Mouse (Mus musculus) urinary bladder, adult 2 months (tissue): ENCODE measurements around the gene Rnf145. TPM values are rescaled to one million over a fixed set of nuclear protein-coding genes. Genes with fewer than 3 reads are reported as not detected.

Experiments
- DNase-seq: peaks from one replicate; pipeline ENCODE4 v3.0.0; 2022; ENCODE audit warnings: low spot score
- polyA plus RNA-seq: library from polyadenylated mRNA; depleted of rRNA; stranded (reverse); fragments of >200 nt; gene quantifications from 2 replicates; pipeline ENCODE4 v1.2.3, GENCODE M21; 2012

Rnf145 gene
- polyA plus RNA-seq, 1 experiment: 99.8 TPM

DNA sequence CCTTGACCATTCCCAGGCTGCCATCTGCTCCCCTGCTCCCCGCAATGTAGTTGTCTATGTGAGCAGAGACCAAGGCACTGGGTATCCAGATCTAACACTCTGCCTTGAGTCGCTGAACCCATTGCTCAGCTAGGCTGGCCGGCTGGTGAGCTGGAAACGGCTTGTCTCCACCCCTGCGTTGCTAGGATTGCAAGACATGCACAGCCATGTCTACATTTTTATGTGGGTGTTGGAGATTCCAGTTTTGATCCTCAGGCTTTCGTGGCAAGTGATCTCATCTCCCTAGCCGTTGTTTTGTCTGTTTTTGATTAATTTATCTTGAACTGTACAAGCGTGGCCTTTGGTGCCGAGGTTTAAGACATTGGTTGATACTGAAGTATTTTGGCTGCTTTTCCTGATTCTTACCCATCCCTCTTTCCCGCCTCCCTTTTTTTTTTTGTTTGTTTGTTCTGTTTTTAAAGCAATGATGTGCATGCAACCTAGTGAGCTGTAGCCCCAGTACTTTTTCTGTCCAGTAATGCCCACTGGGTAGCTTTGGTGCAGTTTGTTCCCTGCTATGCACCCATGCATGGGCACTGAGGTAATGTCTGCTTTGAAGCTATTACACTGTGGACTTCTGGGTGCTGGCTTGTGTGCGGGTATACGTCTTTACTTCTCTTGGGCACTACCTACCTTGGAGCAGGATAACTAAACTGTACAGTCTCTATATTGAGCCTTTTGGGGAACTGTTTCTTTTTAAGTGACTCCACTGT, 16.4 kb downstream of the Rnf145 start:
- DNase-seq: no peak

DNA sequence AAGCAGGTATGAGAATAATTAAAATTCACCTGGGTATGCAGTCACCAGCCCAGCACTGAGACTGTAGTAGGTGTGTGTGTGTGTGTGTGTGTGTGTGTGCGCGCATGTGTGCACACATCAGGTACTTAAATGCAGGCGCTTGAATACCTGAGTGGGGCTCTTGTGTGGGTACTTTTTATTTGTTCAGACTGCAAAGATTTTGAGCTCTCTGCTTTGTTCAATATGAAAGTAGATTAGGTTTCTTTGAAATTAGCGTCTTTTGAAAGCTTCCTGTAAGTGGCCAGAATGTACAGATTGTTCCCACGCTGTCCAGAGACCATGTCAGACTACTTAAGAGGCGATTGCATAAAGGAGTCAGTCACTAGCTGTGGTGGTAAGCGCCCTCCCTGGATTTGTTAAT, 18.6 kb downstream of the Rnf145 start:
- no peak for DNase-seq

DNA sequence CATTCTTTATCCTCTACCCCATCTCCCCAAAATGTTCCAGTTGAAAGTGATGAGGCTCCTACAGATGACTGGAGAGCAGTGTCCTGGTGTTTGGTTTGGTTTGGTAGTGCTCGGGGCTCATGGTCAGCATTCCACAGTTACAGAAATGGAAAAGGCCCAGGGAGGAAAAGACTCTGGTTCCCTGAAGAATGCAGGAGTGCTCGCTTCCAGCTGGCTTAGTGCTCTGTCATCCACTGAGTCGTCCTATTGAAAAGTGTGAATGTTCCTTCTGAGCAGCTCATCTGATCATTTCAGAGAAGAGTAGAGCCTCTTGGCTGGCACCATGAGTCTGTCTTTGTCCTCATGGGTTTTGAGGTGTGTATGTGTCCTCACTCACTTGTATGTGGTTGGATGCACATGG, 19.3 kb downstream of the Rnf145 start:
- no peak for DNase-seq

DNA sequence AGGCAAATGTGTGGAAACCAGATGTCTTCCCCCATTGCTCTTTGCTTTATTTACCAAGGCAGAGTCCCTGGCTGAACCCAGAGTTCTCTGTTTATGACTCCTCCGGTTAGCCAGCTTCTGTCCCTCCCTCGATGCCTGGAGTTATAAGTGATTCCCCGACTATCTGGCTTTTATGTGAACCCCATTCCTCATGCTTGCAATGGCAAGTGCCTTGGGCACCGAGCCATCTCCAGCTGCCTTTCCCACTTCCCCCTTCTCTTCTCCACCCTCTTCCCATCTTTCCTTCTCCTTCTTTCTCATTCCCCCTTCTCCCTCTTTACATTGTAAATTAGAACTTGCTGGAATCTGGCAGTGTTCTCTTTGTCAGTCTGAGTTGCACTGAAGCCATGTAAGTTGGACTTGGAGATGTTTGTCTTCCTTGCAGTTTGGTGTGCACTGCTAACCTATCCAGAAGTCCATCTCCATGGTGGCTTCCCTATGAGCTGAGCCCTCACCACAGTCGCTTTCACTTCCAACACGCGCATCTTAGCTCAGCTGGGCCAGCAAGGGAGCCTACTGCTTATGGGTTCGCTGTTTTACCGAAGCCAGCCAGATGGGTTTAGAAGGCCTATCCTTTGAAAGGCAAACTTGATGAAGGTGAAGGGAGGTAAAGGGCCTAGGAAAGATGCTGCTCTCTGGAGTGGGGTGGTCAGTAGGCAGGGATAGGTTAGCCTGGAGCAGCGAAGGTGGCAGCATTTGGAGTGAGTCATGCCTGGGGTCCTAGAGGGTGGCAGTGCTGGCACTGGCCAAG, 19.9 kb downstream of the Rnf145 start:
- no peak for DNase-seq

DNA sequence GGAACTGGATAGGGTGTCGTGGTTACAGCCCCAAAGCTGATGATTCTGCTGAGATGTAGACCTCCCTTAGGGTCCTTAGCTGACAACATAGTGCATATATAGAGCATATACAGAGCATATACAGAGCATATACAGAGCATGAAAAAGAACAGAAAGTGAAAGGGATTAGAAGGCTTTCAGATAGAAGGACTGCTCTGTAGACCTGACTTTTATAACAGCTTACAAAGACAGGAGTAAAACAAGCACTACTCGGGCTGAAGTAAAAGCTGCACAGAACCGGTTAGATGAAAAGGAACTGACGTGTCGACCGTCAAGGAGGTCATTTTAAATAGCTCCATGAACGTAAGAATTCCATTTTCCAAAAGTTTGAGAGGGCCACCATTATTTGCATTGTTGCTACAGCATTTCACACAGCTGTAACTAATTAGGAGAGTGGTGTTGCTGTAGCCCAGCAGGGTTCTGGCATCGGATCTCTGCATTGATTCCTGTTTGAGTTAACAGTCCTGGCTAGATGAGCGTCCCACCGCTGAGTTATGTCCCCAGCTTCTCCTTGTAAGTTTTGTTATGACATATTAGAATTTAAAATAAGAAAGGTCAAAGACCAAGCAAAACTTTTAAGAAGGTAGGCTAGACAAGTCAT, 20.6 kb downstream of the Rnf145 start:
- no peak for DNase-seq

DNA sequence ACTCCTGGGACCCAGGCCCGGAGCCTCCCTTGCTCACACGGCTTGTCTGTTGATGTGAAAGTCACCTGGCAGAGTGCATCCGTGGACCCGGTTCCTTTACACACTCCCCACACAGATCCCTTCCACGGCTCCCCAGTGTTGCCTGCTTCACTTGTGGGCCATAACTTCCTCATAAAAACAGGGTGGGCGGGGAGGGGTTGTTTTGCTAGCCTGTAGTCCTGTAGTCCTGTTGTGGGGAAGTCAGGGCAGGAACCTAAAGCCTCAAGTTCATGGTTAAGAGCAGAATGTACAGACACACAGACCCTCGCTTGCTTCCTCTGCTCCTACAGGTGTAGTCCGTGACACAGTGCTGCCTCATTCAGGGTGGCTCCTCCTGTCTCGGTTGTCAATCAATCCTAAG, 21.5 kb downstream of the Rnf145 start:
- no peak for DNase-seq

DNA sequence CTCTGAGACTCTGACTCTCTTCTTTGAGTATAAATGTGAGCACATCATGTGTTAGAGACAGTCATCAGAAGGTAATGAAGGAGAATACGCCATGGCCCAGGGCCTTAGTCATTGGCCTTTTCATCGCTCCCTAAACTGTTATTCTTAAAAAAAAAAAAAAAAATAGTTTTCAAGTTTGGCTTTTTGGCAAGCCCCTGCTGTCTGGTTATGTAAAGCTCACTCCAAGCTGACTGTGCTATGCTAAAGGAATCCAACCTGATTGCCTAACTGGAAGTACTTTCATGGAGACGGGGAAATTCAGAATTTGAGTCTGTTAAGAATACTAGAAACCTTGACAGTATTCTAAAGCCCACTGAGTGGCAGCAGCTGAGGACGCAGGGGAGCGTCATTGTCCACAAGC, 22.5 kb downstream of the Rnf145 start:
- no peak for DNase-seq

DNA sequence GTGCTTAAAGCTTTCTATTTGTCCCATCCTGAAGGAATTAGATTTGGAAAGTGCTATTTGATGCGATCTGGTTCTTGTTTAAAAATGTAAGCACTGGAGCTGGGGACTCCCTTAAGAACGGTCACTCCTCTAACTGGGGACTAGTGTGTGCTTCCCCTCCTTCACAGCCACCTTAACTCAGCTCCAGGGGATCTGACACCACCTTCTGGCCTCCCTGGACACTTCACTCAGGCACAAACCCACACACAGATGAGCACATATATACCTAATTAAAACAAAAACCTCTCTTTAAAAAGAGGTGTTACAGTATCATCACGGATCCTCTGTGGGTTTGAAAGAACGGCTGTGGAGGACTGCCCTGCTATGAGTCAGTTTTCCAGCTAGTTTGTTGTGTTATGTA, 23.0 kb downstream of the Rnf145 start:
- DNase-seq: no peak

DNA sequence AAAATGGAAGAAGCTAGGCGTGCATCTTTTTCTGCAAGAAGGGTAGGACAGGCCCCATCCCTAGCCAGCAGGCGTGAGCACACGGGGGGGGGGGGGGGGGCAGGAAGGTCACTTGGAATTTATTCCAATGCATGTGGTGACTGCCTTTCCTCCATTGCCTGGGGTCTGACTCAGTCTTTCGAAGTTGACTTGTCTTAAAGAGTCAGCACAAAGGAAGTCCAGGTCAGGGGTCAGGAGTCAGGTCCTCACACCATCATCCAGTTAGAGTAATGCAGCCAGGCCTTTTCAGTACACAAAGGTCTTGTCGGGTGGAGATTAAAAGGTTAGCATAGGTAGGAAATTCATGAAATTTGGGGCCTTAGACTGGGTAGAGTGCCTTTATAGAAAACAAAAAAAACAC, 24.8 kb downstream of the Rnf145 start:
- DNase-seq: no peak

DNA sequence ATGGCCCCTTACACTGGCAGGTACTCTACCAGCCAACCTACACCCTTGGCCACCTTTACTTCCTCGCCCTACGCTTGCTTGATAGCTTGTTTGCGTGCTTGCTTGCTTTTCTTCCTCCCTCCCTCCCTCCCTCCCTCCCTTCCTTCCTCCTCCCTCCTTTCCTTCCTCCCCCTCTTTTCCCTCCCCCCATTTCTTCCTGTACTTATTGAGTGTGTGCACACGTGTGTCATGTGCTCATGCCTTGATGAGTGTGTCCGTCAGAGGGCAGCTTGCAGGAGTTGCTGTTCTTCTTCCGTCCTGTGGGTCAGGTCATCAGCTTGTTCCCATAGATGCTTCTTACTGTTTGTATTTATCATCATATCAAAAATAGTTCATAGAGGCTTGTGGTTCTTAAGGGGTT, 25.2 kb downstream of the Rnf145 start:
- DNase-seq: no peak

DNA sequence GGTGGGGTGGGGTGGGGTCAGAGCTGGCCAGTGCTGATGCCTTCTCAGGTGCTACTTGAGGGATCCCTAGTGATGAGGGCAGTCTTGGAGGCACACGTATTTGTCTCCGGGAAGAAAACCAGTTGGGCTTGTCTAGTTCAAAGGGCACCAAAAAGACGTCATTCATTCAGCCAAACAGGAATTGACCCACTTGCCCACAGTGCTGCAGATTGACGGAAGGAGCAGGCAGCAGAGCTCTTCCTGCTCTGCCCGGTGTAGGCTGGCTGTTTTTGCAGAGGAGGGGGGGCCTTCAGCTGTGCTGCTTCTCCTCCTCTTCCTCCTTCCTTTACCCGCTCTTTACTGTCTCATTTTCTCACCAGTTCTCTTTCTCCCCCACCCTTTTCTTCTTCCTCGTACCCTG, 26.4 kb downstream of the Rnf145 start:
- no peak for DNase-seq

DNA sequence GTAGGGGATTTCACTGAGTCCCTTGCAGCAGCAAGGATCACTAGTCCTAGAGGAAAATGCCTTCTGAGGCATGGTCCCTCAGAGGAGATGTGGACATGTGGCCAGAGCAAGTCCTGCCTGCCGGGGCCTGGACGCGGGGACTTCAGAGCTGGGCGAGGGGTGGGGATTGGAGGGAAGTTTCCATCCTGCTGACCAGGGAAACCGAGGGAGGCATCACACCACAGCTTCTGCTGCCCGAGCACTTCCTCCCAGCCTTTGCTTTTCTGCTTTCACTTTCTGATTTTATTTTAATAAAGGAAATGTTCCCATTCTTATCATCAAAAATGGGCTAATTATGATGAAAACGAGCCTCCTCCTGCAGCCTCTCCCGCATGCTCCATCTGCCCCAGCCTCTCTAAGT, 27.5 kb downstream of the Rnf145 start:
- DNase-seq: no peak

DNA sequence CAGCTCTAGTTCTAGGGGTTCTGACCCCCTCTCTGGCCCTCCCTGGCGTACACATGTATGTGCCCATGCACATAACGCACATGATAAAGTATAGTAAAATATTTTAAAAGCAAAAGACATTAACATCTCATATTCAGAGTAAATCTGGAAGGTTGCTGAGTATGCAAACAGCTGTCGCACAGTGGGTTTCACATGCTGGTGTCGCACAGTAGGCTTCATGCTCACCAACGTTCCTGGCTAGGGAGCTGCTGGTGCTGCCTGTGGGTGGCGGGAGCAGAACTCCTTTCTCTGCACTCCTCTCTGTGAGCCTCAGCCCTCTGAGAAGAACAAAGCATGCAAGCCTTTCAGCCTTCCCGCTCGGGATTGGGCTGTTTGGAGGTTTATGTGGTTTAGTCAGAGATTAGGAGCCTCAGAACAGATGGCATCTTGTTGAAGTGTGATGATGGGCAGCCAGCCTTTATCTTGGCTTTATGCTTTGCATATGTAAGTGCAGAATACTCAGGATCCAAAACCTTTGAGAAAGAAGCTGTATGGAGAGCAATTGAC, 29.0 kb downstream of the Rnf145 start:
- no peak for DNase-seq

DNA sequence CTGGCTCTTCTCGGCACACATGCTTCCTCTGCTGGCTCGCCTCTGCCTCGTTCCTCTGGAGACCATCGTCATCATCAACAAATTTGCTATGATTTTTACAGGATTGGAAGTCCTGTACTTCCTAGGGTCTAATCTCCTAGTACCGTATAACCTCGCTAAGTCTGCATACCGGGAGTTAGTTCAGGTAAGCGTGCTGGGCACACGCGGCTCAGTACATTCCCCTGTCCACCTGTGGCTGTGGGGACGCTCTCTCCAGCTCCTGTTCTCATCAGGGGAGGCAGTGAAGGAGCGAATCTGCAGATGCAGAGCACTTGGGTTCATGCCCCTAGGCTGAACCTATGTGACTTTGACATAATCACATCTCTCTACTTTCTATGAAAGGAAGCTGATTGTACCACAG, 30.1 kb downstream of the Rnf145 start:
- no peak for DNase-seq

DNA sequence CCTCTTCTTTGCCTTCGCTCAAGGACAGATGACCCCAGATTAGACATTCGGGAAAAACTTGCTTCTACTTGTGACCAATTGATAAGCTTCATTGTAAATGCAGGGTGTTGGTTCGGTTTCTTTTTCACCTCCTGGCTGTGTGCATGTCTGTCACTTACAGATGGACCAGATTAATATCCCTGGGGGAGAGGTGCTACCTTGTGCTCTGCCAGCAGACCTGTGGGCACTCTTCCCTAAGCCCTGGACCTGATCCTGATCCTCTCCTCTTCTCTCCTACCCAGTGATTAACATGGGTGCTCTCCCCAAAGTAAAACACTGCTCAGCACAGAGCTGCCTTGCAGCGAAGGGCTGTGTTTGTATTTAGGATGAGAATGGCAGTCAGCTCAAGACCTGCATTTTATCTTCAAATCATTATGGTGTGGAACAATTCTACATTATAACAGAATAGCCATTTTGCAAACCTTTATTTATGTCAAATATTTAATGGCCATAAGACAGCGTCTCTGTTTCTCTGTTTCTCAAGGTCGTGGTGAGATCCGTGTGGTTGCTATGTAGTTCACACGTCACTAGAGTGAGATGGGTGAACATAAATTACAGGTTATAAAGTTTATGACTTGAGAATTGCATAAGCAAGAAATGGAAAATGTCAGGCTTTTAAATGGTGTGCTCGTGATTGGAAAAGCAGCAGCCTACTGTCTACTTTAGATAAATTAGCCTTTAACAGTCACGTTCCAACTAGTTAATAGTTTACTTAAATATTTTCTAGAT, 30.9 kb downstream of the Rnf145 start:
- no peak for DNase-seq

DNA sequence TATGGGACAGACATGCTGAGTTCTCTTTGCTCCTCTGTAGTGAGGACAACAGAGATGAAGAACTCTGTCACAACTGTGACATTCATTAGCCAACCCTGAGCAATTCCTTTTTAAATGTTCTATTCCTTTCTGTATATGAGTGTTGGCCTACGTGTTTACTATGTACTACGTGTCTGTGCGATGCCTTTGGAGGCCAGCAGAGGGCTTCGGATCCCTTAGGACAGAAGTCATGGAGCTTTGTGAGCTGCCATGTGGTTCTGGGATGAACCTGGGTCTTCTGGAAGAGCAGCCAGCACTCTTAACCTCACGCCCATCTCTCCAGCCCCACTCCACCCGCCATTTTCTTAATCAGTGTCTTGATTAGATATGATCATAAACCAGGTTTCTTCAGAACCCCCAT, 32.2 kb downstream of the Rnf145 start:
- no peak for DNase-seq

DNA sequence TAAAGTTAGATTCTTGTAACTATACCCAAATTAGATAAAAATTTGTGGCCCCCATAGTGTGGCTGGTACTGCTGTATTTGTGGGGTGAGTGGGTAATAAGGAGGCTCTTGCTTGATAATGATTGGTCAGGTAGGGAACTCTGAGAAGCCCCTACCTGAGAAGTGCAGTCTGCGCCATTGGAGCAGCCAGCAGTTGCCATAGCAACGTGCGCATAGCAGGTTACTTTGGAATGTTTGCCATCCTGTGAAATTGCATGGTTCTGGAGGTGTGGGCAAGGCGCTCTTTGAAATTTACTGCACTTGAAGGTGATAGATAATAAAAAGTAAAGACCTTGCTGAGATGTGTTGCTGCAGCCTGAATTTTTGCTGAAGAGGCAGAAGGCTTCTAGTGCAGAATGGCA, 35.6 kb downstream of the Rnf145 start:
- DNase-seq: no peak

DNA sequence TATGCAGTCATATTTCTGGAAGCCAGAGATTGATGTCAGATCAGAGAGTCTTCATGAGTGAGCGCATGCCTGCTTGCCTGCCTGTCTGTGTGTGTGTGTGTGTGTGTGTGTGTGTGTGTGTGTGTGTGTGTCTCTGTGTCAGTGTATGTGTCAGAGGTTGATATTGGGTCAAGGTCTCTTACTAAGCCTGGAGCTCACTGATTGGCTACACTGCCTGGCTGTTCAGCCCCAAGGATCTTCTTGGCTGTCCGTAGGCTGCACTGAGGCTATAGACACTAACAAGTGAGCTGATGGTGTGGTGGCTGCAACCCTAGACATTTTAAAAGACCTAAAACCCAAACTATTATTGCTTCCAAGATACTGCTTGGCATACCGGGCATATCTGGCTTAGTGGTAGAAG, 39.8 kb downstream of the Rnf145 start:
- DNase-seq: no peak

DNA sequence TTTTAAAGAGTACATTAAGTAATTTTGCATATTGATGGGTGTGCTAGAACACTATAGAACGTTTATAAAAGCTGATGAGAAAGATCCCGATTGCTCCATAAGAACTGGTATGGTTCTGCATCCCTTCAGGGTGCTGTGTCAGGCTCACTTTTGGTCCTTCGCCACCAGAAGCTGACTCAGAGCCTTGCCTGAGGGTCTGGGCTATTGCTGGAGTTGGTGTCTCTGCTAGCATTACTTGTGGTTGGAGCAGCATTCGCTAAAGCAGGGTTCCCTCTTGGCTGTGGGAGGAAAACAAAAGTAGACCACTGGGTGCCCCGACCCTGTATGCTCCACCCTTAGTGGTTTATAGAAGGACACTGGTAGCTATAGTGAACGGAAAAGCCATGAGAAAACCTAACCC, 40.7 kb downstream of the Rnf145 start:
- DNase-seq: no peak

DNA sequence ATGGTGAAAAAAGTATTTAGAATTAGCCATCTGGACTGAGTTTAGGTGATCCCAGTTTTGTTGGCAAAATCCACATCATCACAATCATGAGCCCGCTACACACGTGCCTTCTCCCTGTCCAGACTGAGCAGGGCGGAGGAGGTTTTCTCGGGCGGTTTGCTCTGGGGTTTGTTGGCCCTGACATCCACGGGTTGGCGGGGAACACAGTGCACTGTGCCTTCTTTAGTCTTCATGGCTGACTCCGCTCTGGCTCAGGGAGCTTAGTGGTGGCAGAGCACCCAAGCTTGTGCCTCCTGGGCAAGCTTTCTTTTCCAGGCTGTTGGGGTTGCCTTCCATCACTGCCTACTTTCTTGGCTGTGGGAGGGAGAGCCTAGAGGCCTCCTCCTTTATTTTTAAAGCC, 41.6 kb downstream of the Rnf145 start:
- DNase-seq: no peak

DNA sequence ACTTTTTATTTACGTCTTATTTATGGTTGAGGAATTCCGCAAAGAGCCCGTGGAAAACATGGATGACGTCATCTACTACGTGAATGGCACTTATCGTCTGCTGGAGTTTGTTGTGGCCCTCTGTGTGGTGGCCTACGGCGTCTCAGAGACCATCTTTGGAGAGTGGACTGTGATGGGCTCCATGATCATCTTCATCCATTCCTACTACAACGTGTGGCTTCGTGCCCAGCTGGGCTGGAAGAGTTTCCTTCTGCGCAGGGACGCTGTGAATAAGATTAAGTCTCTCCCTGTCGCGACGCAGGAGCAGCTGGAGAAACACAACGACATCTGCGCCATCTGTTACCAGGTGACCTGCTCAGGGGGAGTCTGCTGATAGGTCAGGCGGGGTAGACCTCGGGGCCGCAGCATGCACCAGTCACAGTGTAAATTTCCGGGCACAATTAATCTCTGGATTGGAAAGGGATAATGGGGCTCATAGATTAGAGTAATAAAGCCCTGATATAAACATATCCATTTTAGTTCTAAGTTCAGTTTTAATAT, 42.8 kb downstream of the Rnf145 start:
- DNase-seq: no peak
